Mouse (Mus musculus) embryo, embryonic 9.5 days (tissue): ENCODE data around the gene Trub1.

ENCODE experiments used
- DNase-seq: peaks from one replicate; pipeline ENCODE4 v3.0.0-alpha.2; 2017; ENCODE audit errors: extremely low spot score

Trub1 gene

GRCm38 (mm10) chr19:57494020-57494419 is 41.3 kb downstream of the Trub1 start:
- DNase-seq, result no peak

- no peak for DNase-seq
Observed at GRCm38 (mm10) chr19:57498110-57498743, 45.5 kb downstream of the Trub1 start.

- DNase-seq, result no peak
Observed at GRCm38 (mm10) chr19:57498884-57499410, 46.2 kb downstream of the Trub1 start.

- DNase-seq, result no peak
Observed at GRCm38 (mm10) chr19:57500254-57500653, 47.5 kb downstream of the Trub1 start.

GRCm38 (mm10) chr19:57503144-57503543 is 50.4 kb downstream of the Trub1 start:
- no peak for DNase-seq

- no peak for DNase-seq
Observed at GRCm38 (mm10) chr19:57505048-57505932, 52.6 kb downstream of the Trub1 start.

GRCm38 (mm10) chr19:57506591-57506990 is 53.9 kb downstream of the Trub1 start:
- DNase-seq, result no peak

GRCm38 (mm10) chr19:57508261-57508788 is 55.6 kb downstream of the Trub1 start:
- DNase-seq, result no peak

- no peak for DNase-seq
Observed at GRCm38 (mm10) chr19:57509758-57510319, 57.1 kb downstream of the Trub1 start.

GRCm38 (mm10) chr19:57510836-57511235 is 58.1 kb downstream of the Trub1 start:
- no peak for DNase-seq

GRCm38 (mm10) chr19:57513123-57513522 is 60.4 kb downstream of the Trub1 start:
- no peak for DNase-seq

GRCm38 (mm10) chr19:57521721-57522120 is 69.0 kb downstream of the Trub1 start:
- DNase-seq, result no peak

- no peak for DNase-seq
Observed at GRCm38 (mm10) chr19:57523363-57523762, 70.7 kb downstream of the Trub1 start.

- DNase-seq, result no peak
Observed at GRCm38 (mm10) chr19:57525693-57526092, 73.0 kb downstream of the Trub1 start.

- no peak for DNase-seq
Observed at GRCm38 (mm10) chr19:57530212-57530611, 77.5 kb downstream of the Trub1 start.

- DNase-seq, result no peak
Observed at GRCm38 (mm10) chr19:57534262-57534661, 81.5 kb downstream of the Trub1 start.

GRCm38 (mm10) chr19:57536512-57536911 is 83.8 kb downstream of the Trub1 start:
- DNase-seq, result no peak

- DNase-seq, result no peak
Observed at GRCm38 (mm10) chr19:57537510-57538182, 84.9 kb downstream of the Trub1 start.

GRCm38 (mm10) chr19:57540118-57540517 is 87.4 kb downstream of the Trub1 start:
- no peak for DNase-seq
